Mouse (Mus musculus): Measurements from ENCODE around the gene Vmn2r108. TPM values are rescaled to one million over a fixed set of nuclear protein-coding genes. Genes with fewer than 3 reads are reported as not detected.
"Not testable (repeated sequence)": the region's sequence is repeated elsewhere in the genome, so short reads cannot be mapped to it uniquely, and the experiment has no call there.

The Vmn2r108 gene
- total RNA-seq (2017): not detected in 2 replicates

DNA sequence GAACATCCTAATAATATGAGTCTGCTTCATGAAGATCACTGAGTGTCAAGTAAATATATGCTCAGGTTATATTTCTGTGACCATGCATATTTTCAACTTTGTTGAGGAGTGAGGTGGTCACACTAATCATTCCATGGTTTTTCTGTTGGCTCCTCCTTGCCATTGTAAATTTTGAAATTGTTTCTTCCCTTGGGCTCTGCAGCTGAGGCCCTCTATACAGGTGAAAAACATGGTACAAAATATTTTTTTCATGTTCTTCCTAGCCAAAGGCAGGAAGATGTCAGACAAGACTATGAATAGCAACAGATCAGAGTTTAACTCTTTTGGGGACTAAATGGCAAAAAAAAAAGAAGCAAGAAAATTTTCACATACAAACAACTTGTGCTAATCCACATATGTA lies at the start of gene Vmn2r108:
Vmn2r108 (minus strand) TSS at position 101 of the 400 bp plus-strand sequence.
- no peak for ATAC-seq (replicated peaks in 1 of 2; ENCODE audit: insufficient read depth in 1 of 2, low FRiP score in 2 of 2, low TSS enrichment in 1 of 2, low read depth in 1 of 2, poor library complexity in 2 of 2, severe bottlenecking in 2 of 2)

DNA sequence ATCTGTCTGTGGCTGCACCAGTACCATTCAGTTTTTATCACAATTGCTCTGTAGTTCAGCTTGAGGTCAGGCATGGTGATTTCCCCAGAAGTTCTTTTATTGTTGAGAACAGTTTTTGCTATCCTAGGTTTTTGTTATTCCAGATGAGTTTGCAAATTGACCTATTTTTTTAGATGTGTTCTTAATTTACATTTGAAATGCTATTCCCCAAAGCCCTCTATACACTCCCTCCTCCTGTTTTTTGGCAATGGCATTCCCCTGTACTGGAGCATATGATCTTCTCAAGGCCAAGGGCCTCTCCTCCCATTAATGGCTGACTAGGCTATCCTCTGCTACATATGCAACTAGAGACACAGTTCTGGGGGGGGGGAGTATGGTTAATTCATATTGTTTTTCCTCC lies 27.1 kb upstream of the Vmn2r108 start:
- ATAC-seq (replicated peaks in 1 of 2; ENCODE audit: insufficient read depth in 1 of 2, low FRiP score in 2 of 2, low TSS enrichment in 1 of 2, low read depth in 1 of 2, poor library complexity in 2 of 2, severe bottlenecking in 2 of 2): not testable (repeated sequence)

DNA sequence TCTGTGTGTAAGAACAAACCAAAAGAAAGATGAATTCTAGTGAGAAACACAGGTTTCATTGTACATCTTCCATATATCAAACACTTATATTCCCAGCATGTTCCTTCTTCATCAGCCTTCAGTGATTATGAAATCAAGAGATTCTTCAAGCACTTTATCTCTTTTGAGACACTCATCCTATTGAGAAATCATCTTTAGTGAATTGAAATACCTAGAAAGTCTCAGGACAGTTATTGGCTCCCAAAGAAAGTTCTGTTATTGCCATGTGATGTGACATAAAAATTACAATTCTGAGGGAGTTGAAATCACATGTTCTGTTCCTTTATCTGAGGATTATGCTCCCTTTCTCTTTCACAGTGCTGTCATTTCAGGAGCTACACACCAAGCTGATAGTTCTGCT lies 16.7 kb upstream of the Vmn2r108 start, which contains the start of gene Vmn1r225:
Vmn1r225 (plus strand) TSS at position 301 of the 400 bp plus-strand sequence.
- ATAC-seq (replicated peaks in 1 of 2; ENCODE audit: insufficient read depth in 1 of 2, low FRiP score in 2 of 2, low TSS enrichment in 1 of 2, low read depth in 1 of 2, poor library complexity in 2 of 2, severe bottlenecking in 2 of 2): no peak

DNA sequence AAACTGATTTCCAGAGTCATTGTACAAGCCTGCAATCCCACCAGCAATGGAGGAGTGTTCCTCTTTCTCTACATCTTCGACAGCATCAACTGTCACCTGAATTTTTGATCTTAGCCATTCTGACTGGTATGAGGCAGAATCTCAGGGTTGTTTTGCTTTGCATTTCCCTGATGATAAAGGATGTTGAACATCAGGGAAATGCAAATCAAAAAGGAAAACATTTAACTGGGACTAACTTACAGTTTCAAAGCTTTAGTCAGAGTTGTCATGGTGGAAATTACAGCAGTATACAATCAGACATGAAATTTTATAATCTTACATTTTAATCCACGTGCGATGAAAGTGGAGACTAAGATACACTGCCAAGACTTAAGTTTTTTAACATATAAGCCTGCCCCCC lies 7.8 kb downstream of the Vmn2r108 start:
- ATAC-seq (replicated peaks in 1 of 2; ENCODE audit: insufficient read depth in 1 of 2, low FRiP score in 2 of 2, low TSS enrichment in 1 of 2, low read depth in 1 of 2, poor library complexity in 2 of 2, severe bottlenecking in 2 of 2): no peak

DNA sequence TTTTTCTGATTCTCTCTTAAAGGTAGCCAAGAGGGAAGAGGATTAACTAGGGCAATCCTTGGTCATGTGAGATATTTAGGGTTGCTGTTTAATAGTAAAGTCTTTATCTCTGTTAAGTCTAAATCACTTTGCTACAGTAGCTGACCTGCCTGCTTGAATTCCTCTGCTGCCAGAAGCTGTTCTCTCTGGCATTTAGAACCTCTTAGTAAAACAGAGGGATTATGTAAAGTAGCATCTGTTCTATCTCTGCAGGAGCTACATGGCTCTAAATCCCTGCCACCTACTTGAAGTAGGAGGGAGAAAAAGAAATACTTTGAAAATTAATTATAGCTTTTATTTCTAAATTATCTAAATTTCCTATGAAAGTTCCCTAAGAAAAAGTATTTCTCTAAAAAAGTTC lies 41.9 kb downstream of the Vmn2r108 start:
- no peak for ATAC-seq (replicated peaks in 1 of 2; ENCODE audit: insufficient read depth in 1 of 2, low FRiP score in 2 of 2, low TSS enrichment in 1 of 2, low read depth in 1 of 2, poor library complexity in 2 of 2, severe bottlenecking in 2 of 2)

DNA sequence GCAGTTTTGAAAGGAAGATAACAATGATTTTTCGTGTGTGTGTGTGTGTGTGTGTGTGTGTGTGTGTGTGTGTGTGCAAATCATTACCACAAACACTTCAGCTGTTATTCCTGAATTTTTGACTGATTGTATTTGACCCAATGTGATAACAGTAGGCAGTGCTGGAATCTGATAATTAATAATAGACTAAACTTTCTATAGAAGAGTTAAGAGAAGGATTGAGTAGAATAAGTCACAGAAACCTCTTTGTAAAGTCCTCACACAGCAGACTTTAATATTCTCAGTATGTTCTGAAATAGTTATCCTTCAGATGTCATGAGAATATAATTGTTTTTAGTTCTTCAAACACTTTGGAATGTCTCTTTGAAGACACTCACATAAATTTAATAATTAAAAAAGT lies 67.3 kb downstream of the Vmn2r108 start, which contains the start of gene Vmn1r224:
Vmn1r224 (plus strand) TSS at position 301 of the 400 bp plus-strand sequence.
- no peak for ATAC-seq (replicated peaks in 1 of 2; ENCODE audit: insufficient read depth in 1 of 2, low FRiP score in 2 of 2, low TSS enrichment in 1 of 2, low read depth in 1 of 2, poor library complexity in 2 of 2, severe bottlenecking in 2 of 2)

Other genes starting within 250 kb of the Vmn2r108 start
- gene Vmn2r105, start 246.3 kb downstream of the Vmn2r108 start, total RNA-seq (2017): not detected in 2 replicates
- not detected in 2 replicates for gene Vmn2r106, start 195.8 kb downstream of the Vmn2r108 start, total RNA-seq (2017)
- gene Vmn2r107, start 136.1 kb downstream of the Vmn2r108 start, total RNA-seq (2017): not detected in 2 replicates
- not detected in 2 replicates for gene Vmn1r224, start 67.2 kb downstream of the Vmn2r108 start, total RNA-seq (2017)
- not detected in 2 replicates for gene Vmn1r225, start 16.8 kb upstream of the Vmn2r108 start, total RNA-seq (2017)
- gene Vmn2r109, start 83.4 kb upstream of the Vmn2r108 start, total RNA-seq (2017): not detected in 2 replicates
- not detected in 2 replicates for gene Vmn2r110, start 115.1 kb upstream of the Vmn2r108 start, total RNA-seq (2017)
- not detected in 2 replicates for gene Fpr-rs3, start 143.5 kb upstream of the Vmn2r108 start, total RNA-seq (2017)
- not detected in 2 replicates for gene Vmn1r226, start 201.5 kb upstream of the Vmn2r108 start, total RNA-seq (2017)
- gene Vmn1r227, start 248.5 kb upstream of the Vmn2r108 start, total RNA-seq (2017): not detected in 2 replicates